Mouse (Mus musculus) subcutaneous adipose tissue, adult 2 months (tissue): Measurements from ENCODE around the gene Map3k13. TPM values are rescaled to one million over a fixed set of nuclear protein-coding genes. Genes with fewer than 3 reads are reported as not detected.

Experiments used
- polyA plus RNA-seq: library from polyadenylated mRNA; depleted of rRNA; stranded (reverse); fragments of >200 nt; gene quantifications from 2 replicates; pipeline ENCODE4 v1.2.3, GENCODE M21; 2012; ENCODE audit warnings: low replicate concordance; rRNA removed

Map3k13 gene
- polyA plus RNA-seq, result 0.24 and 1.1 TPM in 2 replicates

DNA sequence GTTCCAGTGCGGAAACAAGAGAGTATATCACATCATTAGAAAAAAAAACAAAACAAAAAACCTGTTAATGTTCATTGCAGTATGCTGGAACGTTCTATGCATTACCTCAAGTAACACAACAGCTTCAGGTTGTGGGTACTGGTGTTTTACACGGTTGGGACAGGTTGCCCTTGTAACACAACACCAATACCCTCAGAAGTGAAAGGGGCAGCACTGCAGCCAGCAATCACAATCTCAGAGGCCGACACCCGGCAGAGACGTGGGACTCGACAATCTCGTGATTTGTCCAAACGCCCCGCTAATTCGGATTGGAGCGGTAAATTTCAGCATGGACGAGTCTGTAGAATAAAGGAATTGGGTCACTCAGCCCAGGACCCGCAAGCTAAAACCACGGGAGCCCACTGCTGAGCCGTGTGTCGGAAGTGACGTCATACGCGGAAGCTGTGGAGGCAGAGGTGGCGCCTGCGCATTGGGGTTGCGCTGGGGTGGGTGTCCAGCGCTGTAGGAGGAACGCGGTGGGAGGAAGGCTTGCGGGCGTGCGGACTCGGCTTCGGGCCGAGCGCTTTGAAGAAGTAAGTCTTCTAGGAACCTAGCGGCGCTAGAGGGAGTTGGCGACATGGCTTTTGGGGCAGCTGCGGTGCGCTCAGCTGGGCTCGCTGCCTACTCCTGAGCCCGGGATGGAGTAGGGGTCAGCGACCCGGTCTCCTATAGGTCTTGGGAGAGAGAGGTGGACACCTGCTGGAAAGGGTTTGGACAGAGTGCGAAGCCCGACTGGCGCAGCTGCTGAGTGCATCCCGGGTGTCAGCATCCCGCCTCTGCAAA, at the start of gene Map3k13:
TSS of gene Map3k13 (plus strand) at position 472 of the 822 bp plus-strand sequence.

DNA sequence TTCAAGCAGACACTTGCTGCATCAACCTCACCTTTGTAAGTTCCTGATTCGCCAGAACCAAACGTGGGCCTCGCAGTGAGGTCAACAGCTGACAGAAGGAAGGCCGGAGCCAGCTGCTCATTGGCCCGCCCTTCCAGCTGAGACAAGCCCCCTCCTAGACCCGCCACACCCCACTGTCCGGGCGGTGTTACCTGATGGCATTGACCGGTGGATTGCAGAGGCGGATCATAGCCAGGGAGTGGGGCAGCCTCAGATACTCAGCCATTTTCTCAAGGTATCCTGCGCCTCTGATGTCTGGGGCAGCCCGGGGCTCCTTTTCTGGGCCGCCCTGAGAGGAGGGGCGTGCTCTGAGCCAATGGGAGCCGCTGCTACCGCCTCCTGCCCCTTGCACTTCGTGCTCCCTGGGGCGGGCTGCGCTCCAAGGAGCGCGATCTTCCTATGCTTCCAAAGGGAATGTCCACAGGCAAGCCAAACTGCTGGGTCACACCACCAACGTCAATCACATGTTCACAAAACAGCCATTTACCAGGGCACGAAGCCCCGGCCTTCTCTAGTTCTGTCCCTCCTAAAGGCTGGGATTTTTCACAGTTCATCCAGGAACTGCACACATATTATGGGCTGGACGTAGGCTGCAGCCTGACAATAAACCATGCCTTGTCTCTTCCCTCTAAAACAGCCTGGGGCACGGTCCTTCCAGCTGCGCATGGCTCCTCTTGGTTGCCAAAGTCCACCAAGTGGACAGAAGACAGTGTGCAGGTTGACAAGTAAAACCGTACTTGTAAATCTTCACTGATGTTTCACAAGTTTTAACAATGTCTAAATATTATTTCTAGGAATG, 6.4 kb upstream of the Map3k13 start, which contains the start of gene Ehhadh:
TSS of gene Ehhadh (minus strand) at position 292 of the 838 bp plus-strand sequence.

DNA sequence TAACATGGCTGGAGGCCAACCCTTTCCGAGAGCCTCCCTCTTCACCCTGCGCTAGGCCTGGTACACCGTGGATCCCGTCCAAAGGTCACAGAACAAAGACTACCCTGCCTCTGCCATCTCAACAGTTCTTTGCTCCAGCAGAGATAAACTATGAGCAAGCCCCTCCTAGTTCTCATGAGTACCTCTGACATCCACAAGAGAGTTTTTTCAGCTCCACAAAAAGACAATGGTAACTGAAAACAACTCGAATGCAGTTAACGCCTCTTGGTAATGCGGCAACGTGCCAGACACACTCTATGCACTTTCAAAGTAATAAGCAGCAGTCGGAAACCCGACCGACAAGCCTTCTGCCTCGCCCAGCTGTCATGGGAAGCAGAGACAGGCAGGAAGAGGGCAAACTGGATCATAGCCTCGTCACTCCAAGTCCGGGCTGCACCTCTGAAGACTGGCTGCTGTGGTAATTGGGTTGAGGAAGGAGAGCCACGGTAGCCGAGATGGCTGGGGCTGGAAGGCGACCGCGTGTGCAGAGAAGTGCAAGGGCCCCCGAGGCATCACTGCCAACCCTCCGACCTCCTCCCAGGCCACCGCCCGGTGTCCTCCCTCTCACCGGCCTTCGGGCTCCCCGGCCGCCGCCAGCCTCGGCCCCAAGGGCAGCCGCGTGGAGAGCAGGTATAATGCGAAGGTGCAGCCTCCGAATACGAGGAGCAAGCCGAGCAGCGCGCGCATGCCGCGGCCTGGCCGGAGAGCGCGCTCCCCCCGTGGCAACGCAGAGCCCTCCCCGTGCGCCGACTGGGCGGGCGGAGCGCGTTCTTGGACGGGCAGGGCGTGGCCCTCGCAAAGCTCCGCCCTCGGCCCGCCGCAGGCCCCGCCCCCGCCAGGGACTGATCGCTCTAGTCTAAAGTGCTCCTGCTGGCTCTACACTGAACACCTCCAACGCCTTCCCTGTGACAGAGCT, 152.9 kb downstream of the Map3k13 start, which contains the start of gene Tmem41a:
TSS of gene Tmem41a (minus strand) at position 792 of the 955 bp plus-strand sequence.

Other genes with a start within 250 kb of the Map3k13 start
- 16.4 and 29.5 TPM in 2 replicates for gene 2510009E07Rik, start 99.7 kb upstream of the Map3k13 start, polyA plus RNA-seq
- 17.1 and 33.2 TPM in 2 replicates for gene Ehhadh, start 6.5 kb upstream of the Map3k13 start, polyA plus RNA-seq
- gene Tmem41a, start 153.2 kb downstream of the Map3k13 start, polyA plus RNA-seq, result 15.3 and 20.7 TPM in 2 replicates
- 0.19 and 0.41 TPM in 2 replicates for gene Liph, start 201.3 kb downstream of the Map3k13 start, polyA plus RNA-seq
- 12.6 and 14.0 TPM in 2 replicates for gene Senp2, start 215.1 kb downstream of the Map3k13 start, polyA plus RNA-seq